Mouse (Mus musculus) CH12.LX (cell line): ENCODE data around the gene Nos1. TPM values are rescaled to one million over a fixed set of nuclear protein-coding genes. Genes with fewer than 3 reads are reported as not detected.

Experiments
- DNase-seq: peaks from one replicate; pipeline ENCODE4 v3.0.0-alpha.2; 2013; ENCODE audit errors: extremely low read depth
- H3K27ac ChIP-seq: 2 replicates; pipeline ENCODE4 v1.5.1; 2012; ENCODE audit warnings: low read depth, mild to moderate bottlenecking, control low read depth, moderate library complexity; ENCODE audit not compliant: insufficient read depth
- H3K27me3 ChIP-seq: replicated peaks from 2 replicates; pipeline ENCODE3; 2012; ENCODE audit warnings: inconsistent platforms
- H3K36me3 ChIP-seq, 2 experiments: replicated peaks in 1 of 2; 2 replicates each; pipeline versions ENCODE3 to v1.6.1; 2012; ENCODE audit warnings: inconsistent platforms in 1 of 2, low read length in 1 of 2, mild to moderate bottlenecking in 1 of 2, mixed read lengths in 1 of 2, moderate library complexity in 1 of 2; ENCODE audit not compliant: control insufficient read depth in 1 of 2, insufficient read depth in 1 of 2
- H3K4me1 ChIP-seq, 2 experiments: 2 replicates each; pipeline ENCODE4 v1.6.1; 2012; ENCODE audit warnings: inconsistent platforms in 1 of 2, moderate library complexity in 1 of 2; ENCODE audit not compliant: insufficient read depth in 2 of 2, control insufficient read depth in 1 of 2
- H3K4me2 ChIP-seq: 2 replicates; pipeline ENCODE4 v1.6.1; 2012; ENCODE audit warnings: low read depth, mild to moderate bottlenecking, control low read depth; ENCODE audit not compliant: poor library complexity, insufficient read depth, severe bottlenecking
- H3K4me3 ChIP-seq, 3 experiments: fragments of 150-350 bp in 1 of 3; sonication (generic) in 1 of 3; replicated peaks in 1 of 3; 2 replicates each; pipeline versions ENCODE3 to v1.5.1; 2011 to 2012; ENCODE audit warnings: low read depth in 2 of 3, low read length in 2 of 3, mild to moderate bottlenecking in 2 of 3, moderate library complexity in 2 of 3, control low read depth in 1 of 3, improper control_type of control experiment in 1 of 3, inconsistent platforms in 1 of 3, mixed read lengths in 1 of 3; ENCODE audit not compliant: poor library complexity in 1 of 3
- H3K79me2 ChIP-seq: replicated peaks from 2 replicates; pipeline ENCODE4 v1.6.1; 2012; ENCODE audit warnings: mild to moderate bottlenecking, moderate library complexity; ENCODE audit not compliant: control insufficient read depth, poor library complexity, insufficient read depth, severe bottlenecking; ENCODE audit errors: extremely low read depth
- H3K9ac ChIP-seq: 2 replicates; pipeline ENCODE4 v1.6.1; 2012; ENCODE audit warnings: low read depth, mild to moderate bottlenecking, control low read depth, moderate library complexity; ENCODE audit not compliant: insufficient read depth
- H3K9me3 ChIP-seq: replicated peaks from 2 replicates; pipeline ENCODE3; 2012; ENCODE audit warnings: low read length, inconsistent platforms, mixed read lengths
- BHLHE40 ChIP-seq: IDR thresholded peaks from 2 replicates; pipeline ENCODE4 v1.6.1; 2011; ENCODE audit warnings: mild to moderate bottlenecking, low read depth, low read length, improper control_type of control experiment
- E2F4 ChIP-seq: IDR thresholded peaks from 2 replicates; pipeline ENCODE4 v1.6.1; 2011; ENCODE audit warnings: low read depth, low read length, improper control_type of control experiment; ENCODE audit not compliant: insufficient replicate concordance
- ELF1 ChIP-seq: IDR thresholded peaks from 2 replicates; pipeline ENCODE4 v1.6.1; 2014; ENCODE audit warnings: low read depth, mild to moderate bottlenecking, inconsistent platforms, low read length, improper control_type of control experiment
- IRF4 ChIP-seq: IDR thresholded peaks from 2 replicates; pipeline ENCODE4 v1.6.1; 2014; ENCODE audit warnings: low read depth, mild to moderate bottlenecking, inconsistent platforms, low read length, improper control_type of control experiment
- MAX ChIP-seq: IDR thresholded peaks from 2 replicates; pipeline ENCODE4 v1.6.1; 2011; ENCODE audit warnings: low read length, improper control_type of control experiment
- MAZ ChIP-seq: IDR thresholded peaks from 2 replicates; pipeline ENCODE4 v1.6.1; 2012; ENCODE audit warnings: low read depth, mild to moderate bottlenecking, inconsistent platforms, low read length, improper control_type of control experiment, moderate library complexity
- NELFE ChIP-seq: IDR thresholded peaks from 2 replicates; pipeline ENCODE4 v1.6.1; 2011; ENCODE audit warnings: low read depth, low read length, improper control_type of control experiment
- POLR2A ChIP-seq: IDR thresholded peaks from 2 replicates; pipeline ENCODE4 v1.6.1; 2011; ENCODE audit warnings: low read depth, mild to moderate bottlenecking, improper control_type of control experiment, low read length
- POLR2AphosphoS2 ChIP-seq: IDR thresholded peaks from 2 replicates; pipeline ENCODE4 v1.6.1; 2011; ENCODE audit warnings: low read depth, low read length, improper control_type of control experiment
- SIN3A ChIP-seq: IDR thresholded peaks from 2 replicates; pipeline ENCODE4 v1.6.1; 2012; ENCODE audit warnings: low read length, improper control_type of control experiment, inconsistent platforms
- TCF12 ChIP-seq: IDR thresholded peaks from 2 replicates; pipeline ENCODE4 v1.6.1; 2014; ENCODE audit warnings: low read depth, mild to moderate bottlenecking, inconsistent platforms, low read length, improper control_type of control experiment
- USF1 ChIP-seq: IDR thresholded peaks from 2 replicates; pipeline ENCODE4 v1.6.1; 2014; ENCODE audit warnings: low read depth, mild to moderate bottlenecking, inconsistent platforms, low read length, improper control_type of control experiment
- USF2 ChIP-seq: conservative IDR thresholded peaks from 2 replicates; pipeline ENCODE4 v1.6.1; 2011; ENCODE audit warnings: low read depth, low read length, improper control_type of control experiment
- dilution Hi-C: fragments of 300-500 bp; cut with MboI; formaldehyde crosslinking; loops from 2 replicates; pipeline ENCODE4 v1.14.3; 2020; ENCODE audit warnings: low sequenced_read_pairs; ENCODE audit not compliant: extremely low pct_unique_long_range_greater_than_20kb, extremely low pct_ligation_motif_present
- in situ Hi-C: fragments of 300-500 bp; cut with MboI; formaldehyde crosslinking; loops from 3 replicates; pipeline ENCODE4 v1.14.3; 2019; ENCODE audit warnings: low sequenced_read_pairs, low pct_ligation_motif_present, low pct_unique_long_range_greater_than_20kb, mixed read lengths
- polyA plus RNA-seq: library from polyadenylated mRNA; unstranded; fragments of >175 nt; gene quantifications from 2 replicates; pipeline ENCODE4 v1.2.1, GENCODE M21; 2012; ENCODE audit warnings: low read depth; ENCODE audit not compliant: insufficient read length
- total RNA-seq, 2 experiments: library from RNA; depleted of rRNA; stranded (reverse); fragments of 300-350 nt in 1 of 2; fragments of >200 nt in 1 of 2; gene quantifications; 2 replicates each; pipeline ENCODE4 v1.2.3; 2012 to 2014

Gene Nos1
- total and polyA plus RNA-seq, 3 experiments, result 2.4 to 17.0 (median 5.6) TPM

DNA sequence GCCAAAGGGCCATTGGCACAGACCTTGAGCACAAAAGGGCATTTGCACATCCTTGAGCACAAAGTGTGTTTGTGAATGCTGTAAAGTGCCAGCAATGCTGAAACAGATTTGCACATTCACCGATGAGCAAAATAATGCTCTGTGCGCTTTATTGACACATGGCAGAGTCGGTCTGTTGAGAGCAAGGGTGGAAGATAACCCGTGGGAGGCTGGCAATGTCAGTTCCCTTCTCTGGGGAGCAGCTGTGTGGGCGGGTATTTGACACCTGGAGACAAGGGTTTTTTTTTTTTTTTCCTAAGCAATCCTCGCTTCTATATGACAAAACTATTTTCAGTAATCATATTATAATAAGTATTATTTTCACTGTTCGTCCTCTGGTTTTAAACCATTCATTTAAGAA is 22.7 kb downstream of the Nos1 start (continued):
- TF ChIP-seq TCF12, result no peak
- TF ChIP-seq MAZ, result no peak

DNA sequence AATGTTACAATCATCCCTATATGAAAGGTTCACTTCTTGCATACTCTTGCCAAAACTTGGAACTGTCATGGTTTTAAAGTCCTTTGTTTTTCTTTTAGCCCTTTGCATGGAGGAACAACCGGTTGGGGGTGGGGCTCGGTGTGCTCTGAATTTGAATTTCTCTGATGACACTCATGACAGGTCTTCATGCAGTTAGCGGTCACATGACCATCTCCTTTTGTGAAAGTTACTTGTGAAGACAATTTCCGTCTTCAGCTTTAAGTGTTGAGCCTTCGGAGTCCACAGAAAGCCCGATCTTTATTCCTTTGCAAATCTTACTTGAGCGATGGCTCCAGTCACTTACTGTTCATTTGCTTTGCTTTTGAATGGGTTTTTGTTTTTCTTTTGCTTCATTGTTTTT is 30.1 kb downstream of the Nos1 start:
- no peaks in the 10 kb centered on the region for H3K79me2 ChIP-seq
- H3K4me2 ChIP-seq, result peak overlapping the region; percentile 76
- H3K9me3 ChIP-seq, result no peaks in the 10 kb centered on the region
- H3K4me3 ChIP-seq, result no peak overlapping the region
- no peak overlapping the region for H3K27ac ChIP-seq
- H3K9ac ChIP-seq, result peak overlapping the region; percentile 39
- dilution Hi-C loops, result no loop called here
- peaks cover 1% of the 10 kb centered on the region for H3K27me3 ChIP-seq
- peaks cover 0 to 4% of the 10 kb centered on the region in 2 experiments; a peak in 1 of 4 replicates for H3K4me1 ChIP-seq
- peak; percentile 66 for TF ChIP-seq USF2
- no peak for TF ChIP-seq POLR2A
- TF ChIP-seq SIN3A, result 0 out of 2 replicates have a peak, but pooled peaks have one; percentile 30
- 0 out of 2 replicates have a peak, but pooled peaks have one; percentile 10 for TF ChIP-seq ELF1
- TF ChIP-seq USF1, result peak; percentile 70
- TF ChIP-seq BHLHE40, result peak; percentile 71
- TF ChIP-seq NELFE, result no peak
- no peak for DNase-seq
- in situ Hi-C loops, result no loop called here
- H3K36me3 ChIP-seq, result no peaks in the 10 kb centered on the region

DNA sequence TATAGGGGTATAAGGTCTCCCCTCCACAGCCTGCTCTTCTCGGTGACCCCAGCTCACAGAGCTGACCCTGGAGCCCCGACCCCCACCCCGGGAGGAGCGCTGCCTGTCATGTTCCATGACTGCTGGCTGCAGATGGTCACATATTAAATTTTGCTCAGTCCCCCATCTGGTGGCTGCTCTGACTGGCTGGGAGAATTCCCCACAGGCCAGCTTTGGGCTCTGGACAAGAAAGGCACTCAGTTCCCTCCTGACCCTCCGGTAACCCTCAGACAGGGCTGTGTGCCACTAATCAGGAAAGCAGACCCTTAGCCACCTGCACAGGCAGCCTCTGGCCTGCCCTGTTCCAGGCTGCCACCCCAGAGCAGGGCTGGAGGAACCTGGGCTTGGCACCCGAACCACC is 38.0 kb downstream of the Nos1 start:
- TF ChIP-seq MAX (no peak), E2F4 (no peak), BHLHE40 (no peak), POLR2AphosphoS2 (no peak), USF2 (no peak), IRF4 (no peak)
- Histone ChIP-seq H3K79me2 (no peaks in the 10 kb centered on the region), H3K4me2 (no peak overlapping the region), H3K36me3 (no peaks in the 10 kb centered on the region), H3K9me3 (no peaks in the 10 kb centered on the region), H3K27ac (no peak overlapping the region), H3K4me3 (no peak overlapping the region), H3K9ac (no peak overlapping the region), H3K27me3 (no peaks in the 10 kb centered on the region), H3K4me1 (peaks cover 0 to 4% of the 10 kb centered on the region in 2 experiments; a peak in 1 of 4 replicates)
- dilution Hi-C loops, result no loop called here
- no peak for DNase-seq
- in situ Hi-C loops, result no loop called here
